Mouse (Mus musculus): Measurements from ENCODE around the gene H2-Aa. TPM values are rescaled to one million over a fixed set of nuclear protein-coding genes. Genes with fewer than 3 reads are reported as not detected.

Gene H2-Aa
- polyA plus RNA-seq, 1 experiment from 2014 or later = not detected

Other genes starting within 250 kb of the H2-Aa start
- 0.99 and 1.7 TPM in 2 replicates for gene Col11a2, start 248.4 kb downstream of the H2-Aa start, polyA plus RNA-seq (2016; fragmentation: Nextera tagmentation; extraction: Ambion mirVana)
- 0.80 and 0.82 TPM in 2 replicates for gene H2-Oa, start 195.5 kb downstream of the H2-Aa start, polyA plus RNA-seq (2016; fragmentation: Nextera tagmentation; extraction: Ambion mirVana)
- gene H2-DMa, start 168.3 kb downstream of the H2-Aa start, polyA plus RNA-seq (2016; fragmentation: Nextera tagmentation; extraction: Ambion mirVana) = 5.8 and 7.7 TPM in 2 replicates
- gene Brd2, start 165.2 kb downstream of the H2-Aa start, polyA plus RNA-seq (2016; fragmentation: Nextera tagmentation; extraction: Ambion mirVana) = 131 and 135 TPM in 2 replicates
- gene H2-DMb2, start 144.5 kb downstream of the H2-Aa start, polyA plus RNA-seq (2016; fragmentation: Nextera tagmentation; extraction: Ambion mirVana) = 0.11 and 0.24 TPM in 2 replicates
- 0.30 and 0.98 TPM in 2 replicates for gene H2-DMb1, start 134.8 kb downstream of the H2-Aa start, polyA plus RNA-seq (2016; fragmentation: Nextera tagmentation; extraction: Ambion mirVana)
- gene Tap1, start 100.3 kb downstream of the H2-Aa start, polyA plus RNA-seq (2016; fragmentation: Nextera tagmentation; extraction: Ambion mirVana) = 1.7 TPM in 2 replicates
- 0.66 and 0.97 TPM in 2 replicates for gene Psmb9, start 100.1 kb downstream of the H2-Aa start, polyA plus RNA-seq (2016; fragmentation: Nextera tagmentation; extraction: Ambion mirVana)
- 1.2 and 1.8 TPM in 2 replicates for gene Psmb8, start 90.1 kb downstream of the H2-Aa start, polyA plus RNA-seq (2016; fragmentation: Nextera tagmentation; extraction: Ambion mirVana)
- 0.27 and 1.4 TPM in 2 replicates for gene Tap2, start 84.3 kb downstream of the H2-Aa start, polyA plus RNA-seq (2016; fragmentation: Nextera tagmentation; extraction: Ambion mirVana)
- gene H2-Ob, start 48.9 kb downstream of the H2-Aa start, polyA plus RNA-seq (2016; fragmentation: Nextera tagmentation; extraction: Ambion mirVana) = 0.24 TPM in 1 of 2 replicates, not detected in the other
- gene H2-Ab1, start 30.1 kb downstream of the H2-Aa start, polyA plus RNA-seq (2016; fragmentation: Nextera tagmentation; extraction: Ambion mirVana) = 4.7 and 5.3 TPM in 2 replicates
- 1.0 and 1.3 TPM in 2 replicates for gene H2-Eb1, start 18.0 kb upstream of the H2-Aa start, polyA plus RNA-seq (2016; fragmentation: Nextera tagmentation; extraction: Ambion mirVana)
- not detected in 2 replicates for gene H2-Eb2, start 37.8 kb upstream of the H2-Aa start, polyA plus RNA-seq (2016; fragmentation: Nextera tagmentation; extraction: Ambion mirVana)
- gene Btnl2, start 67.0 kb upstream of the H2-Aa start, polyA plus RNA-seq (2016; fragmentation: Nextera tagmentation; extraction: Ambion mirVana) = not detected in 2 replicates
- gene Btnl1, start 89.3 kb upstream of the H2-Aa start, polyA plus RNA-seq (2016; fragmentation: Nextera tagmentation; extraction: Ambion mirVana) = not detected in 2 replicates
- 1.4 and 2.0 TPM in 2 replicates for gene BC051142, start 111.0 kb upstream of the H2-Aa start, polyA plus RNA-seq (2016; fragmentation: Nextera tagmentation; extraction: Ambion mirVana)
- not detected in 2 replicates for gene Btnl4, start 189.5 kb upstream of the H2-Aa start, polyA plus RNA-seq (2016; fragmentation: Nextera tagmentation; extraction: Ambion mirVana)
- not detected in 2 replicates for gene Btnl6, start 229.5 kb upstream of the H2-Aa start, polyA plus RNA-seq (2016; fragmentation: Nextera tagmentation; extraction: Ambion mirVana)

Data from hindbrain, embryonic 10.5 days (tissue).